Mouse (Mus musculus) MEL (cell line): ENCODE data around the gene Myl7. TPM values are rescaled to one million over a fixed set of nuclear protein-coding genes. Genes with fewer than 3 reads are reported as not detected.

Experiments
- DNase-seq: peaks from one replicate; pipeline ENCODE4 v3.0.0; 2011; ENCODE audit warnings: low read depth, low spot score
- H3K27ac ChIP-seq: 2 replicates; pipeline ENCODE4 v1.5.1; 2012; ENCODE audit warnings: low read depth, mild to moderate bottlenecking, control low read depth, low read length, moderate library complexity; ENCODE audit not compliant: control insufficient read depth
- H3K27me3 ChIP-seq, 2 experiments: fragments of 150-350 bp in 1 of 2; sonication (generic) in 1 of 2; 2 replicates each; pipeline ENCODE4 v1.6.1; 2012; ENCODE audit warnings: low read length in 2 of 2, mild to moderate bottlenecking in 2 of 2, improper control_type of control experiment in 1 of 2, moderate library complexity in 1 of 2; ENCODE audit not compliant: insufficient read depth in 2 of 2, control insufficient read depth in 1 of 2
- H3K36me3 ChIP-seq, 2 experiments: 2 replicates each; pipeline ENCODE4 v1.6.1; 2012 to 2014; ENCODE audit warnings: low read length in 2 of 2, improper control_type of control experiment in 1 of 2, inconsistent platforms in 1 of 2, mild to moderate bottlenecking in 1 of 2; ENCODE audit not compliant: insufficient read depth in 2 of 2, control insufficient read depth in 1 of 2
- H3K4me1 ChIP-seq, 2 experiments: fragments of 150-350 bp in 1 of 2; sonication (generic) in 1 of 2; 2 replicates each; pipeline ENCODE4 v1.6.1; 2012; ENCODE audit warnings: low read length in 2 of 2, improper control_type of control experiment in 1 of 2, mild to moderate bottlenecking in 1 of 2; ENCODE audit not compliant: insufficient read depth in 2 of 2, control insufficient read depth in 1 of 2
- H3K4me3 ChIP-seq, 2 experiments: fragments of 150-350 bp in 1 of 2; sonication (generic) in 1 of 2; 2 replicates each; pipeline ENCODE4 v1.5.1; 2012; ENCODE audit warnings: low read depth in 2 of 2, low read length in 2 of 2, mild to moderate bottlenecking in 2 of 2, moderate library complexity in 2 of 2, control low read depth in 1 of 2, improper control_type of control experiment in 1 of 2; ENCODE audit not compliant: control insufficient read depth in 1 of 2, insufficient read depth in 1 of 2
- H3K79me2 ChIP-seq: 2 replicates; pipeline ENCODE4 v1.6.1; 2012; ENCODE audit warnings: mild to moderate bottlenecking, low read length, moderate library complexity; ENCODE audit not compliant: control insufficient read depth, poor library complexity, insufficient read depth
- H3K9ac ChIP-seq: 2 replicates; pipeline ENCODE4 v1.6.1; 2012; ENCODE audit warnings: low read depth, mild to moderate bottlenecking, control low read depth, low read length, moderate library complexity; ENCODE audit not compliant: control insufficient read depth, poor library complexity, severe bottlenecking
- H3K9me3 ChIP-seq: fragments of 150-350 bp; sonication (generic); replicated peaks from 2 replicates; pipeline ENCODE4 v1.6.1; 2012; ENCODE audit warnings: mild to moderate bottlenecking, low read length, improper control_type of control experiment, moderate library complexity; ENCODE audit not compliant: insufficient read depth
- CHD1 ChIP-seq: IDR thresholded peaks from 2 replicates; pipeline ENCODE4 v1.6.1; 2012; ENCODE audit warnings: low read depth, mild to moderate bottlenecking, inconsistent platforms, low read length, improper control_type of control experiment
- CHD2 ChIP-seq: IDR thresholded peaks from 2 replicates; pipeline ENCODE4 v1.6.1; 2011; ENCODE audit warnings: low read length, improper control_type of control experiment
- CTCF ChIP-seq, 3 experiments: IDR thresholded peaks in 2 of 3; conservative IDR thresholded peaks in 1 of 3; 2 replicates each; pipeline ENCODE4 v1.5.1; 2011 to 2012; ENCODE audit warnings: low read length in 3 of 3, low read depth in 2 of 3, mild to moderate bottlenecking in 2 of 3, improper control_type of control experiment in 1 of 3, inconsistent platforms in 1 of 3, mixed read lengths in 1 of 3, moderate library complexity in 1 of 3; ENCODE audit not compliant: control insufficient read depth in 1 of 3, insufficient read depth in 1 of 3, poor library complexity in 1 of 3, severe bottlenecking in 1 of 3
- GATA1 ChIP-seq: IDR thresholded peaks from 2 replicates; pipeline ENCODE4 v1.6.1; 2011; ENCODE audit warnings: low read depth, low read length, improper control_type of control experiment
- JUND ChIP-seq: IDR thresholded peaks from 2 replicates; pipeline ENCODE4 v1.6.1; 2011; ENCODE audit warnings: low read depth, mild to moderate bottlenecking, improper control_type of control experiment, low read length
- KAT2A ChIP-seq: conservative IDR thresholded peaks from 2 replicates; pipeline ENCODE4 v1.6.1; 2012; ENCODE audit warnings: low read depth, low read length, improper control_type of control experiment, inconsistent platforms
- MAX ChIP-seq: IDR thresholded peaks from 2 replicates; pipeline ENCODE4 v1.6.1; 2011; ENCODE audit warnings: low read length, improper control_type of control experiment
- MAZ ChIP-seq: IDR thresholded peaks from 2 replicates; pipeline ENCODE4 v1.6.1; 2012; ENCODE audit warnings: low read depth, mild to moderate bottlenecking, inconsistent platforms, low read length, improper control_type of control experiment
- MEF2A ChIP-seq: IDR thresholded peaks from 2 replicates; pipeline ENCODE4 v1.6.1; 2014; ENCODE audit warnings: low read depth, mild to moderate bottlenecking, inconsistent platforms, low read length, improper control_type of control experiment; ENCODE audit not compliant: poor library complexity, insufficient replicate concordance, severe bottlenecking; ENCODE audit errors: extremely low read depth
- MXI1 ChIP-seq: IDR thresholded peaks from 2 replicates; pipeline ENCODE4 v1.6.1; 2011; ENCODE audit warnings: mild to moderate bottlenecking, low read depth, low read length, improper control_type of control experiment
- MYC ChIP-seq: IDR thresholded peaks from 2 replicates; pipeline ENCODE4 v1.6.1; 2011; ENCODE audit warnings: low read depth, mild to moderate bottlenecking, low read length, improper control_type of control experiment, moderate library complexity
- NELFE ChIP-seq: IDR thresholded peaks from 2 replicates; pipeline ENCODE4 v1.6.1; 2011; ENCODE audit warnings: low read depth, low read length, improper control_type of control experiment
- NRF1 ChIP-seq: IDR thresholded peaks from 2 replicates; pipeline ENCODE4 v1.6.1; 2014; ENCODE audit warnings: low read depth, mild to moderate bottlenecking, inconsistent platforms, low read length, improper control_type of control experiment, moderate library complexity; ENCODE audit not compliant: poor library complexity, insufficient read depth, severe bottlenecking
- RAD21 ChIP-seq: IDR thresholded peaks from 2 replicates; pipeline ENCODE4 v1.6.1; 2011; ENCODE audit warnings: mild to moderate bottlenecking, low read depth, low read length, improper control_type of control experiment
- RCOR1 ChIP-seq: IDR thresholded peaks from 2 replicates; pipeline ENCODE4 v1.6.1; 2012; ENCODE audit warnings: low read depth, mild to moderate bottlenecking, inconsistent platforms, low read length, improper control_type of control experiment
- SIN3A ChIP-seq: IDR thresholded peaks from 2 replicates; pipeline ENCODE4 v1.6.1; 2012; ENCODE audit warnings: low read length, improper control_type of control experiment, inconsistent platforms
- TAL1 ChIP-seq: IDR thresholded peaks from 2 replicates; pipeline ENCODE4 v1.6.1; 2012; ENCODE audit warnings: mild to moderate bottlenecking, inconsistent platforms, low read length, moderate library complexity, mixed read lengths
- TBP ChIP-seq: IDR thresholded peaks from 2 replicates; pipeline ENCODE4 v1.8.0; 2011; ENCODE audit warnings: low read depth, low read length, improper control_type of control experiment
- TCF12 ChIP-seq: IDR thresholded peaks from 2 replicates; pipeline ENCODE4 v1.6.1; 2014; ENCODE audit warnings: low read depth, mild to moderate bottlenecking, inconsistent platforms, low read length, improper control_type of control experiment, moderate library complexity
- UBTF ChIP-seq: IDR thresholded peaks from 2 replicates; pipeline ENCODE4 v1.6.1; 2012; ENCODE audit warnings: low read depth, mild to moderate bottlenecking, inconsistent platforms, low read length, improper control_type of control experiment, moderate library complexity, borderline replicate concordance; ENCODE audit not compliant: insufficient read depth
- USF1 ChIP-seq: IDR thresholded peaks from 2 replicates; pipeline ENCODE4 v1.6.1; 2014; ENCODE audit warnings: low read depth, mild to moderate bottlenecking, inconsistent platforms, low read length, improper control_type of control experiment, moderate library complexity
- ZKSCAN1 ChIP-seq: IDR thresholded peaks from 2 replicates; pipeline ENCODE4 v1.6.1; 2012; ENCODE audit warnings: low read depth, mild to moderate bottlenecking, inconsistent platforms, low read length, improper control_type of control experiment, moderate library complexity
- ZNF384 ChIP-seq: IDR thresholded peaks from 2 replicates; pipeline ENCODE4 v1.6.1; 2012; ENCODE audit warnings: low read depth, mild to moderate bottlenecking, inconsistent platforms, low read length, improper control_type of control experiment
- polyA plus RNA-seq, 2 experiments: library from polyadenylated mRNA; stranded (reverse) in 1 of 2; unstranded in 1 of 2; fragments of >175 nt in 1 of 2; fragments of >200 nt in 1 of 2; gene quantifications; 2 replicates each; pipeline versions ENCODE4 v1.2.1 to v1.2.4; 2012; ENCODE audit warnings: low replicate concordance in 2 of 2, low read depth in 1 of 2; ENCODE audit not compliant: insufficient read length in 2 of 2, insufficient read depth in 1 of 2, missing spikeins in 1 of 2
- total RNA-seq: library from RNA; depleted of rRNA; stranded (reverse); fragments of 300-350 nt; gene quantifications from 2 replicates; pipeline ENCODE4 v1.2.3, GENCODE M21; 2012

Gene Myl7
- total and polyA plus RNA-seq, 3 experiments = not detected

GRCm38 (mm10) chr11:5905778-5906518 lies 7.4 kb upstream of the Myl7 start:
- Histone ChIP-seq H3K27ac (no peak overlapping the region), H3K4me1 (0 out of 4 replicates have a peak, but pooled peaks cover 0 to 2% of the 10 kb centered on the region in 2 experiments), H3K79me2 (no peaks in the 10 kb centered on the region), H3K4me3 (no peak overlapping the region), H3K9me3 (no peaks in the 10 kb centered on the region), H3K27me3 (peaks cover 0 to 5% of the 10 kb centered on the region in 2 experiments; a peak in 3 of 4 replicates), H3K36me3 (no peaks in the 10 kb centered on the region), H3K9ac (no peak overlapping the region)
- TF ChIP-seq NELFE = no peak
- no peak for TF ChIP-seq KAT2A
- no peak for TF ChIP-seq UBTF
- TF ChIP-seq TBP = no peak
- no peak for TF ChIP-seq ZNF384
- TF ChIP-seq GATA1 = no peak
- no peak for TF ChIP-seq MYC
- no peak for TF ChIP-seq MXI1
- TF ChIP-seq SIN3A = no peak
- no peak for TF ChIP-seq RAD21
- TF ChIP-seq TAL1 = no peak
- TF ChIP-seq USF1 = no peak
- TF ChIP-seq ZKSCAN1 = no peak
- TF ChIP-seq MAX = no peak
- TF ChIP-seq CHD1 = no peak
- TF ChIP-seq CHD2 = no peak
- no peak for TF ChIP-seq JUND
- no peak for DNase-seq

- H3K4me3 ChIP-seq = no peak overlapping the region
- H3K36me3 ChIP-seq = no peaks in the 10 kb centered on the region
- H3K27me3 ChIP-seq = peaks cover 0 to 5% of the 10 kb centered on the region in 2 experiments; a peak in 3 of 4 replicates
- H3K79me2 ChIP-seq = no peaks in the 10 kb centered on the region
- H3K9me3 ChIP-seq = no peaks in the 10 kb centered on the region
- TF ChIP-seq NRF1 = no peak
- no peak for TF ChIP-seq MAX
- no peak for TF ChIP-seq MYC
- TF ChIP-seq TBP = no peak
- TF ChIP-seq ZNF384 = no peak
- TF ChIP-seq RAD21 = no peak
- TF ChIP-seq CTCF (IDR thresholded peaks at IDR 0.05 in 2 of 3, conservative IDR thresholded peaks at IDR 0.05 in 1 of 3; ENCODE audit: control insufficient read depth in 1 of 3, insufficient read depth in 1 of 3, low read depth in 2 of 3, low read length in 3 of 3, poor library complexity in 1 of 3, severe bottlenecking in 1 of 3) = no peak
- TF ChIP-seq TCF12 = no peak
- no peak for TF ChIP-seq UBTF
- no peak for TF ChIP-seq NELFE
- TF ChIP-seq RCOR1 = no peak
- TF ChIP-seq MEF2A = no peak
- TF ChIP-seq MAZ = no peak
- DNase-seq = no peak
- 0 out of 4 replicates have a peak, but pooled peaks cover 0 to 2% of the 10 kb centered on the region in 2 experiments for H3K4me1 ChIP-seq
- H3K27ac ChIP-seq = no peak overlapping the region
- H3K9ac ChIP-seq = no peak overlapping the region
Observed at GRCm38 (mm10) chr11:5904871-5905270, 6.3 kb upstream of the Myl7 start.
